Mouse (Mus musculus) embryonic fibroblast, embryonic 13.5 days (primary cell): ENCODE results near the gene Xpr1.

Experiments used
- CTCF ChIP-seq: IDR thresholded peaks from 2 replicates; pipeline ENCODE4 v1.5.1; 2011; ENCODE audit warnings: mild to moderate bottlenecking, control low read depth, low read length, moderate library complexity, borderline replicate concordance; ENCODE audit not compliant: insufficient read depth
- POLR2A ChIP-seq: IDR thresholded peaks from 2 replicates; pipeline ENCODE4 v1.6.1; 2011; ENCODE audit warnings: low read depth, mild to moderate bottlenecking, control low read depth, low read length, moderate library complexity

DNA sequence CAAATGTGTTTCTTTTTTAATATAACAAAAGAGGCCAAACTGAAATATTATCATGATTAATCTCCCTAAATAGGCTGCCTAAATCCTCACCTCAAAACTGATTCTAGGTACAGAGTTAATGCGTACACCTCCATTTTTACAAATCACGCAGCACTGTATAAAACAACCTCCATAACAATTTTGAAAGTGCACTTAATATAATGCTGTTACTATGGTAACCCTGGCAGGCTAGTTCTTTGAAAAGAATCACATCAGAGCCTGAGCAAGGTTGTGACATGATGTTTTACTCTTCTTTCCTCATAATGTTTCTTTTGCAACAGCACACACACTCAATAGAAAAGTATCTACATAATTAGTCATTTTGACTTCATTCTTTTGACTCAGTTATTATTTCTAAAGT is 113.8 kb downstream of the Xpr1 start:
- TF ChIP-seq CTCF (no peak), POLR2A (no peak)
